Mouse (Mus musculus) embryo, embryonic 10 days (tissue): ENCODE data around the gene Zcchc7.
"Not testable (repeated sequence)": the region's sequence is repeated elsewhere in the genome, so short reads cannot be mapped to it uniquely, and the experiment has no call there.

Source experiments
- DNase-seq: peaks from one replicate; pipeline ENCODE4 v3.0.0-alpha.2; 2015; ENCODE audit warnings: low spot score

Gene Zcchc7

GRCm38 (mm10) chr4:44757131-44757530 is 1.5 kb downstream of the Zcchc7 start:
- DNase-seq: not testable (repeated sequence)

GRCm38 (mm10) chr4:44774890-44775289 is 19.2 kb downstream of the Zcchc7 start:
- DNase-seq: no peak

GRCm38 (mm10) chr4:44776651-44777050 is 21.0 kb downstream of the Zcchc7 start:
- peak; percentile 29 for DNase-seq

GRCm38 (mm10) chr4:44777101-44777500 is 21.4 kb downstream of the Zcchc7 start:
- DNase-seq: no peak

- DNase-seq: no peak
Observed at GRCm38 (mm10) chr4:44777711-44778110, 22.0 kb downstream of the Zcchc7 start.

- peak; percentile 72 for DNase-seq
Observed at GRCm38 (mm10) chr4:44778316-44778715, 22.6 kb downstream of the Zcchc7 start.

- DNase-seq: peak; percentile 7
Observed at GRCm38 (mm10) chr4:44780462-44781157, 24.9 kb downstream of the Zcchc7 start.

- DNase-seq: no peak
Observed at GRCm38 (mm10) chr4:44781494-44781893, 25.8 kb downstream of the Zcchc7 start.

- peak; percentile 5 for DNase-seq
Observed at GRCm38 (mm10) chr4:44783566-44784292, 28.1 kb downstream of the Zcchc7 start.

GRCm38 (mm10) chr4:44812855-44813254 is 57.2 kb downstream of the Zcchc7 start:
- DNase-seq: no peak

GRCm38 (mm10) chr4:44813770-44814169 is 58.1 kb downstream of the Zcchc7 start:
- peak; percentile 27 for DNase-seq

GRCm38 (mm10) chr4:44816584-44816983 is 60.9 kb downstream of the Zcchc7 start:
- no peak for DNase-seq

GRCm38 (mm10) chr4:44830609-44831008 is 74.9 kb downstream of the Zcchc7 start:
- DNase-seq: no peak

- peak; percentile 91 for DNase-seq
Observed at GRCm38 (mm10) chr4:44851835-44852251, 96.2 kb downstream of the Zcchc7 start.

GRCm38 (mm10) chr4:44871591-44871990 is 115.9 kb downstream of the Zcchc7 start:
- DNase-seq: no peak

- DNase-seq: no peak
Observed at GRCm38 (mm10) chr4:44872048-44872447, 116.4 kb downstream of the Zcchc7 start.

- peak; percentile 33 for DNase-seq
Observed at GRCm38 (mm10) chr4:44880065-44880623, 124.5 kb downstream of the Zcchc7 start.

- DNase-seq: no peak
Observed at GRCm38 (mm10) chr4:44886143-44886542, 130.5 kb downstream of the Zcchc7 start.

GRCm38 (mm10) chr4:44891344-44891743 is 135.7 kb downstream of the Zcchc7 start:
- no peak for DNase-seq

GRCm38 (mm10) chr4:44905651-44906271 is 150.1 kb downstream of the Zcchc7 start:
- DNase-seq: peak; percentile 80

GRCm38 (mm10) chr4:44906399-44906798 is 150.7 kb downstream of the Zcchc7 start:
- peak; percentile 7 for DNase-seq

GRCm38 (mm10) chr4:44910065-44910464 is 154.4 kb downstream of the Zcchc7 start:
- DNase-seq: peak; percentile 46

GRCm38 (mm10) chr4:44910857-44911256 is 155.2 kb downstream of the Zcchc7 start:
- DNase-seq: no peak
